Mouse (Mus musculus) forebrain, embryonic 14.5 days (tissue): ENCODE data around the gene Irx5. TPM values are rescaled to one million over a fixed set of nuclear protein-coding genes. Genes with fewer than 3 reads are reported as not detected.
A peak's percentile ranks its signal among the peaks of the same experiment; 100 is the strongest.

Source experiments
- ATAC-seq: fragments of 200-750 bp; cut with Nextera tagmentation; 2 replicates; pipeline ENCODE4 v1.8.0; 2017; ENCODE audit warnings: mild to moderate bottlenecking, moderate library complexity
- DNase-seq: peaks from one replicate; pipeline ENCODE4 v3.0.0-alpha.2; 2015; ENCODE audit warnings: low spot score
- H3K27ac ChIP-seq: fragments of 300-500 bp; sonication (generic); 2 replicates; pipeline ENCODE4 v1.5.1; 2014; ENCODE audit warnings: low read depth, mild to moderate bottlenecking, control low read depth, low read length, moderate library complexity
- H3K27me3 ChIP-seq: fragments of 300-500 bp; sonication (generic); replicated peaks from 2 replicates; pipeline ENCODE4 v1.6.1; 2014; ENCODE audit warnings: low read length, control low read depth, mixed read lengths; ENCODE audit not compliant: control insufficient read depth, insufficient read depth
- H3K36me3 ChIP-seq: fragments of 300-500 bp; sonication (generic); 2 replicates; pipeline ENCODE4 v1.6.1; 2014; ENCODE audit warnings: low read length, control low read depth; ENCODE audit not compliant: control insufficient read depth, insufficient read depth
- H3K4me1 ChIP-seq: fragments of 300-500 bp; sonication (generic); 2 replicates; pipeline ENCODE4 v1.6.1; 2014; ENCODE audit warnings: antibody characterized with exemption, low read length, control low read depth; ENCODE audit not compliant: control insufficient read depth, insufficient read depth
- H3K4me2 ChIP-seq: fragments of 300-500 bp; sonication (generic); 2 replicates; pipeline ENCODE4 v1.6.1; 2014; ENCODE audit warnings: mild to moderate bottlenecking, control low read depth, low read length
- H3K4me3 ChIP-seq: fragments of 300-500 bp; sonication (generic); 2 replicates; pipeline ENCODE4 v1.5.1; 2014; ENCODE audit warnings: low read depth, low read length, control low read depth
- H3K9ac ChIP-seq: fragments of 300-500 bp; sonication (generic); 2 replicates; pipeline ENCODE4 v1.6.1; 2014; ENCODE audit warnings: mild to moderate bottlenecking, low read length, control low read depth, moderate library complexity
- H3K9me3 ChIP-seq: fragments of 300-500 bp; sonication (generic); replicated peaks from 2 replicates; pipeline ENCODE4 v1.6.1; 2016; ENCODE audit warnings: low read length, control low read depth, mixed read lengths; ENCODE audit not compliant: control insufficient read depth
- WGBS: fragments of 180-500 bp; shearing (Covaris S2); extraction: QIAGEN DNeasy Blood & Tissue Kit; methylation state at CpG from one replicate; pipeline ENCODE4 v1.1.7; 2014; 5-methylcytosine and 5-hydroxymethylcytosine counted together
- polyA plus RNA-seq: library from polyadenylated mRNA; unstranded; fragments of >200 nt; fragmentation: Nextera tagmentation; extraction: Ambion mirVana; gene quantifications from 2 replicates; pipeline ENCODE4 v1.2.1, GENCODE M21; 2014

Gene Irx5
- polyA plus RNA-seq, 1 experiment from 2014 or later, result 1.3 TPM

DNA sequence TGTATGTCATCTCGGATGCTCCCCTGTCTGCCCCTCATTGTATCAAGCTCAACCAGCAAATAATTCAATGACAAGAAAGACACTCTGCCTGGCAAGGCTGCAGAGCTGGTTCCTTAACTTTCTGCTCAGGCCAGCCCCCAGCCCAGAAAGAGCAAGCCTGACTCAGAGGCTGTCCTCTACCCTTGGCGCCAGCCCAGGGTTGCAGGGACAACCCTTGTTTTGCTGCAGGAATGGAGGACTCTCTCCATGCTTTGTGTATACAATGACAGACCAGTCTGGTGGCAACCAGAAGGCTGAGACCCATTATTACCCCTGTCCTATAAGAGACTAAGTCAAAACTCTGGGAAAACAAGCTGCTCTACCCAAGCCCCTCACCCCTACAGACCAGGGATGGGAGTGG lies 46.8 kb downstream of the Irx5 start:
- 0 out of 2 replicates have a peak, but pooled peaks cover 3% of the 10 kb centered on the region for H3K27me3 ChIP-seq
- no peak overlapping the region for H3K9ac ChIP-seq
- no peak overlapping the region for H3K4me2 ChIP-seq
- H3K36me3 ChIP-seq, result no peaks in the 10 kb centered on the region
- no peak for ATAC-seq
- 0 out of 2 replicates have a peak, but pooled peaks cover 4% of the 10 kb centered on the region for H3K9me3 ChIP-seq
- WGBS, result 87% methylated on average over 2 of the region's 2 CpGs
- DNase-seq, result no peak
- H3K4me1 ChIP-seq, result peaks cover 6% of the 10 kb centered on the region; the same call in 1 of the 2 replicates
- H3K27ac ChIP-seq, result no peak overlapping the region
- H3K4me3 ChIP-seq, result no peak overlapping the region

DNA sequence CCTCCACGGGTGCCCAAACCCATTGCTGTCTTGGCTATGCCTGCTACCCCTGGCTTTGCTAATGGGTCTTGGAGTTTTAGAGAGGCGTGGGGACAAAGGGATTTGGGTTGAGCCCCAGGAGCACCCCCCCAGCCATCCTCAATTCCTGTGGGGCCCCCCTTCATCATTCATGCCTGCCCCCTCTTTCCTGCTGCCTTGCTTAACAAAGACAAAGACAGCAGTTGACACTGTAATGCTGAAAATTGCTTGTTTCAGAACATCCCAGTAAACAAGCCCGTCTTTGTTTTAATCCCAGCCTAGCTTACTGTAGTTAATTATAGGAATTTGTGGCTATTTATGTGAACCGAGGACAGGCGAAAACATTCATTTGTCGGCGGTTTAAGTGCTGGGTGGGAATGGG lies 50.7 kb downstream of the Irx5 start:
- Histone ChIP-seq H3K27me3 (0 out of 2 replicates have a peak, but pooled peaks cover 3% of the 10 kb centered on the region), H3K4me3 (no peak overlapping the region), H3K9me3 (no peaks in the 10 kb centered on the region), H3K36me3 (no peaks in the 10 kb centered on the region), H3K4me1 (peaks cover 6% of the 10 kb centered on the region; the same call in 1 of the 2 replicates), H3K27ac (no peak overlapping the region), H3K9ac (no peak overlapping the region), H3K4me2 (no peak overlapping the region)
- 16% methylated on average over 7 of the region's 7 CpGs for WGBS
- peak; percentile 49 for DNase-seq
- peak; percentile 40; the same call in 1 of the 2 replicates for ATAC-seq

- H3K27me3 ChIP-seq, result 0 out of 2 replicates have a peak, but pooled peaks cover 3% of the 10 kb centered on the region
- H3K9ac ChIP-seq, result no peak overlapping the region
- ATAC-seq (no peak), DNase-seq (peak; percentile 21)
- H3K4me1 ChIP-seq, result peaks cover under 1% of the 10 kb centered on the region; the same call in 1 of the 2 replicates
- H3K9me3 ChIP-seq, result no peaks in the 10 kb centered on the region
- no peak overlapping the region for H3K27ac ChIP-seq
- no peaks in the 10 kb centered on the region for H3K36me3 ChIP-seq
- no peak overlapping the region for H3K4me2 ChIP-seq
- WGBS, result 40% methylated on average over 6 of the region's 6 CpGs
- H3K4me3 ChIP-seq, result no peak overlapping the region
Observed at GRCm38 (mm10) chr8:92413583-92413982, 56.2 kb downstream of the Irx5 start.

- Histone ChIP-seq H3K4me1 (no peaks in the 10 kb centered on the region), H3K27me3 (no peaks in the 10 kb centered on the region), H3K4me2 (no peak overlapping the region), H3K9me3 (no peaks in the 10 kb centered on the region), H3K4me3 (no peak overlapping the region), H3K9ac (no peak overlapping the region), H3K27ac (no peak overlapping the region), H3K36me3 (no peaks in the 10 kb centered on the region)
- ATAC-seq, result no peak
- WGBS, result 87% methylated on average over 7 of the region's 7 CpGs
- DNase-seq, result no peak
Observed at GRCm38 (mm10) chr8:92420666-92421065, 63.2 kb downstream of the Irx5 start.
